Mouse (Mus musculus) right cerebral cortex, postnatal 10 days (tissue): ENCODE results near the gene Vrk2.

Experiments
- DNase-seq, 2 experiments: peaks; one replicate each; pipeline ENCODE4 v3.0.0; 2021; ENCODE audit warnings: low spot score in 2 of 2

Gene Vrk2

DNA sequence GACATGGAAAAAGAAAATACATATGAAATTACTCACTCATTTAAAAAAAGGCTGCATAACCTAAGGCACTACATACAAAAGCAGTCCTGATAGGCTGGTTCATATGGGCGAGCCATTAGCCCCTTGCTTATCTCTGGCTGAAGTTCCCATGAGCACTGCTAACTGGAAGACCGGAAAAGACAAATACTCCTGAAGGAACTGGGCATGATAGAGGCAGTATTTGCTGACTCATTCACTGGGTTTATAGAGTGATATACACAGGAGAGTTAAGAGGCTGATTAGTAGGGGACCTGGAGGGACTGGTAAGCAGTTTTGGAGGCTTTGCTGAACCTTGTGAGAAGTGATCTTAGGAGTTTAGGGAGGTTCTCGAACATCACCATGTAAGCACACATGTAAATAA lies 42.2 kb downstream of the Vrk2 start:
- DNase-seq: no peak

DNA sequence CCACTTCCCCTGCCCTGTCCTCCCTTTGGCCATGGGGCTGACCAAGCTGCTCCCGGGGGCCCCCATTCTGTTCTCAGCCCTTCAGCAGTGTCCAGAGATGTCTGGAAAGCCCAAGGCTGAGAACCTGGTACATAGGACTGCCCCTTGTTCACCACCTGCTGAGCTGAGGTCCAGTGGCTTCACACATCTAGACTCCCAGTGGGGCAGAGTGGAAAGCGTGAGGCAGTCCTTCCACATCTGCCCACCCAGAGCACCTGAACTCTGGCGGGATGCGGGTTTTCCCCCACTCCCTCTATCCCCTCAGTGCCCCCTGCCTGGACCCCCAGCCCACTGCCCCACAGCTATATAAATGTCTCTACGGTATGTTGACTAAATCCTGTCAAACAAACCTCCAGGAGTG lies 56.0 kb downstream of the Vrk2 start:
- DNase-seq: no peak

GRCm38 (mm10) chr11:26533828-26534119 lies 60.0 kb downstream of the Vrk2 start:
- no peak for DNase-seq

DNA sequence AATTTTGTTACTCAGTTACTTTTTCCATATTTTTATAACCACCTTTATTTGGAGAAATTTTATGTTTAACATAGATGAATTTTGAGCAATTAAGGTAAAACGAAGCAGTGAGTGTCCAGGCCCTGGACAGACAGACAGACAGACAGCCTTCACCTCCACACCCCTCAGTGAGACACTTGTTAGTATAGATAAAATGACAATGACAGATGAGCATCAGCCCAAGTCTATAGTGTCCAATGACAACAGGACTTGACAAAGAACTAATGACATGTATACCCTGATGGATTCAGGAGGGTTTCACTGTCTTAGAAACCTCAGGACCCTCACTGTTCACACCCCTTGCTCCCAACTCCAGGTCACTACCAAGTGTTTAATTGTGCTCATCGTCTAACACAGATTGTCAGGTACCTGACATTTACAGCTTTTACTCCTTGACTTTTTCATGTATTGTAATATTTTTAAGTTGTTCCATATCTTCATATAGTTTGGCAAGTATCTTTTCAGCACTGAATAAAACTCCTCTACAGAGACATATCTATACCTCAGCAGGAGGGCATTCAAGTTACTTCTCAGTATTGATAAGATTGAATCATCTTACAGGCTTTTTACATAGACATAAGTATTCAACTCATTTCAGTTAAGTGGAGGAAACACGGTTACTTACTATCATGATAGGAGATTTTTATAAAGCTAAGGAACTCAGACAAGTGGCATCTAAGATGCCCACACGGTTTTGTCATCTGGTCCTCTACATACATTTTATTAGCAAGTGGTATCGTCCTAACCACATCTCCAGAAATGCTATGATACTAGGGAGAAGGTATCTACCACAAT lies 60.6 kb downstream of the Vrk2 start:
- DNase-seq: no peak

DNA sequence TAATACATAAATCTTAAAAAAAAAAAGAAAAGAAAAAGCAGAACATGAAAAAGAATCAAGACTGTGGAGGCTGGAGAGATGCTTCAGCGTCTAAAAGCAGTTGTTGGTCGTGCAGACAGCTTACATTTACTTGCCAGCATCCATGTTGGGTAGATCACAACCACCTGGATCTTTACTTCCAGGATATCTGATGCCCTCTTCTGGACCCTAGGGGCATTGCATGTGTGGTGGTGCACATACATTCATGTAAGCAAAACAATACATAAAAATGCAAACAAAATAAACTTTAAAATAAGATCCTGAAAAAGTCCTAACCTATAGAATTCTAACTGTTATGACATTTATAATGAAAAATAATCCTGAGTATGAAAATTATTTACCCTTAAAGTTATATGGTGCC lies 66.9 kb downstream of the Vrk2 start:
- DNase-seq: no peak

DNA sequence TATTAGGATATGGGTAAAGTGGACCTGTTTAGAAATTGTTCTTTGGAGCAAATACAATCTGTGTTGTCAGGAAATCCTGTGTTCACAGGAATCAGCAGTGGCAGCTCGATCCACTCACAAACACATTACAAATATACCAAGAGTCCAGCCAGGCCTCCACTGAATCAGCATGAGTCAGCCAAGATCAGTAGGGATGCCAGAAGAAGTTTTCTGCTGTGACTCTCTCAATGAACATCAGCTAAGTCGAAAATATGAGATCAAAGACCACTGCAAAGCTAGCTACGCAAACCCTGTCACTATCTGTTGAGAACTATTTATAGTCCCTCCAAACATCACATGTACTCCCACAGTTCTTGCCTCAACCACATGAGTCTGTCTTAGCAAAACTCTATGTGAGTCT lies 74.8 kb downstream of the Vrk2 start:
- DNase-seq: no peak

GRCm38 (mm10) chr11:26516086-26516485 lies 77.7 kb downstream of the Vrk2 start:
- DNase-seq: no peak

GRCm38 (mm10) chr11:26513683-26514082 lies 80.1 kb downstream of the Vrk2 start:
- DNase-seq: no peak

- DNase-seq: no peak
These were observed 97.8 kb downstream of the Vrk2 start for GRCm38 (mm10) chr11:26495951-26496350.

DNA sequence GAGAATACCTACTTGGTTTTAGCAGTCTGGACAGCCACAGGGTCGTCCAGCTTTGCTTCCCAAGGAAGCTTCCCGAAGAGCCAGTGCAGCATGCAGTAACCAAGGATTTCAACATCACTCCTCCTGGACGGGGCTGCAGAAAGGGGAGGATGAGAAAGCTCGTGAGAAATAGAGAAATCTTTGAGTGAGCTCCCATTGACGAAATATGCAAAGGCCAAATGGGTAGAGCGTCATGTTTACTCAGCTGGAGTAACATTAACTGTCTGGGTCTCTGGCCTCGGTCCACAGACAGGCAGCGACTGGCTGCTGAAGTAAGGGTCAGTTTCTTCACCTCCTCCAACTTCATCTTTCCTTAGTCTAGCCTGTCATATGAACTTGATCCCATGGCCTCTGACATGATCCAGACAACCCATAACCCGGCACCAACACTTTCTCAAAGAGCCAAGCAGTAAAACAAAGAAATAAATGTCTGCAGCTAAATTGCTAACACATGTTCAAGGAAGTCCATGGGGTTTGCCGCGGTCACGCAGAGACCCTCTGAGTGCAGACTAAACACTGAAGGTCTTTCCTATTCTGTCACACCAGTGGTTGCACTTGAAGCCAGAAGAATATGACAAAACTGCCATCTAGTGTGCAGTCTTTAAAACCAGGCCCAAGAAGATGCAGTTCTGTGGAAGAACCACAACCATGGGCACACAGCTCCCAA lies 103.9 kb downstream of the Vrk2 start:
- peak; percentile 62 to 76 for DNase-seq

DNA sequence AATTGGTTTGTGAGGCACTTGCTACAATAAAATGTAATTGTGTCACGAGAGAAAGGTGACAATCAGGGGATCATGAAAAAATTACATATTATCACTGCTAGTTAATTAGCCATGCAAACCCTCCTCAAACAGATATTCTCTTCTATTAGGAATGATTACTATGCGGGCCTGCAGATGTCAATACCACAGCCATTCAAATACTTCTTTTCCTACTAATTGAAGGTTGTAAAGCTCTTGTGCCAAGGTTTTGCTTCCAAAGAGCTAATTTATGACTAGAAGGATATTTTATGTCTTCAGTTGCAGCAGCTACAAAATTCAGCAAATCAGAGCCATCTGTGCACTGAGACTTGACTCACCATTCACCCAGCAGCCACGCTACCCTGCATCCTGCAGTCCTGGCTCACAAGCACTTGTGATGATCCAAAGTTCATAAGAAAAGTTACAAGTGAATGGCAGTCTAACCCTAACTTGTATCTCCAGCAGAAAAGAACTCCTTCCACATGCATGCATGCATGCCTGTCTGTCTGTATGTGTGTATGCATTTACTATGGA lies 112.0 kb downstream of the Vrk2 start:
- peak in 1 of 2 experiments; percentile 28 for DNase-seq

GRCm38 (mm10) chr11:26477037-26477739 lies 116.6 kb downstream of the Vrk2 start:
- DNase-seq: no peak

DNA sequence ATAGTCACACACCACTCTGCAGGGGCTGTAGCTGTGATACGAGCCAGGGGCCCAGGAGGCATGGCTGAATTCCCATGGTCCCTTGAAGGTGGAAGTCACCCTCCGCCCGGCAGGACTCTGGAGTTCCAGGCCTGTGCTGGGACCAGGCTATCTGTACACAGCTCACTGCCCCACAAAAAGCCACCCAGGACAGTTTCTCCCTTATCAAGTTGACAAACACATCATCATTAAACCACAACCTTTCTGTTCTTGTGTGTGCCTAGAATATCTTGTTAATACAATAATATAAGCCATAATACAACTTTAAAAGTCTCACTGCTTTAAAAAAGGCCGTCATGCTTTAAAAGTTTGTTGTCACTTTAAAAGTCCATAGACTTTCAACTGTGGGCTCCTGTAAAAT lies 139.7 kb downstream of the Vrk2 start:
- no peak for DNase-seq

DNA sequence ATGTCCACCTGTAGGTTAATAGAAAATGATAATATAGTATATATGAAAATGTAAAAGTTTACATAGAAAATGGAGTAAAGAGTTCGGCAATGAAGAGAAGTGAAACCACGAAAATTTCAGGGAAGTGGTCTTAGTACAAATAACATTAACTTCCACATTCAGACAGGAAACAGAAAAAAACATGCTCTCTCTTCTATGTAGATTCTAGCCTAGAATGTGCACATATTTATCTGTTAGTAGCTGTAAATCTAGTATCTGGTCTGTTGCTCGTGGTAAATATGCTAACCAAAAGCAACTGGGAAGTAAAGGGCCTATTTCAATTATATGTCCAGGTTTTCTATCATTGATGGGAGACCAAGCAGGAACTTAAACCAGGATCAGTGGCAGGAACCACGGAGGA lies 141.1 kb downstream of the Vrk2 start:
- no peak for DNase-seq

DNA sequence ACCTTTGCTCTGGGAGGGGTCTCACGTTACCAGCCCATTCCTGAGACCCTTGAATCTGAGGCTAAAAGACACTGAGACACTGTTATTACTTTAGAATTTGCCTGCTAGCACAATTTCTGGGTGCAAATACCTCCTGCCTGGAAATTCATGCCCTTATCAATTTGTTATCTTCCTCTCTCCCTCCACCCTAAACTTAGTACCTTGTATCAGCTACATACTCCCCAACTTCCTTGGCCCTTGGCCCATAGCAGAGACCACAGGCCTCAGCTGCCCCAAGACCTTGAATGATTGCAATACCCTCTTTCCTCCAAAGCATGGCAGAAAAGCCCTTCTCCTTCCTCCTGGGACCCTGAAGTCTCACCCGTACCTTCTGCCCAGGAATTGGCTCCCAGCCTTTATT lies 142.6 kb downstream of the Vrk2 start:
- DNase-seq: no peak

DNA sequence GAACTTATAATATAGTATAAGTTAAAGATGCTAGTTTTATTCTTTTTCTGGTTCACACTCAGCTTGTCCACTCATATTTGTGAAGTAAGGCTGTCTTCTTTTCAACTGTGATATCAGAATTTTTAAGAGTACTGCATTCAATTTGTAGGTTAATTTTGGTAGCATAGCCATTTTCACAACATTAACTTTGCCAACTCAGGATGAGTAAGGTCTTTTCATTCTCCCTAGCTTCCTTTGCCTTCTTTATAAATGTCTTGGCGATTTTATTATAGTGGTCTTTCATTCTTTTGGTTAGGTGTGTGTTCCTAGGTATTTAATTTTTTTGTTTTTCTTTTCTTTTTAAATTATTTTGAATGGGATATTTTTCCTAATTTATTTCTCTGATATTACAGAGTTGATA lies 143.2 kb downstream of the Vrk2 start:
- no peak for DNase-seq

GRCm38 (mm10) chr11:26449789-26450188 lies 144.0 kb downstream of the Vrk2 start:
- no peak for DNase-seq

DNA sequence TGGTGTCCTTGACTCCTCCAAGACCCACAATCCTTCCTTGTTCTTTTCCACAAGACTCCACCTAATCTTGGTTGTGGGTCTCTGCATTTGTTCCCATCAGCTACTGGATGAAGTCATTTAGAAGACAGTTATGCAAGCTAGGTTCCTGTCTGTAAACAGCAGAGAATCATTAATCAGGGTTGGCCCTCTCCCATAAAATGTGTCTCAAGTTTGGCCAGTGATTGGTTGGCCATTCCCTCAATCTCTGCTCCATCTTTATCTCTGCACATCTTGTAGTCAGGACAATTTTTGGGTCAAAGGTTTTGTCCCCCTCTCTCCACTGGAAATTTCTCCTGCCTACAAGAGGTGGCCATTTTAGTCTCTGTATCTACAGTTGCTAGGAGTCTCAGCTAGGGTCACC lies 149.4 kb downstream of the Vrk2 start:
- no peak for DNase-seq

DNA sequence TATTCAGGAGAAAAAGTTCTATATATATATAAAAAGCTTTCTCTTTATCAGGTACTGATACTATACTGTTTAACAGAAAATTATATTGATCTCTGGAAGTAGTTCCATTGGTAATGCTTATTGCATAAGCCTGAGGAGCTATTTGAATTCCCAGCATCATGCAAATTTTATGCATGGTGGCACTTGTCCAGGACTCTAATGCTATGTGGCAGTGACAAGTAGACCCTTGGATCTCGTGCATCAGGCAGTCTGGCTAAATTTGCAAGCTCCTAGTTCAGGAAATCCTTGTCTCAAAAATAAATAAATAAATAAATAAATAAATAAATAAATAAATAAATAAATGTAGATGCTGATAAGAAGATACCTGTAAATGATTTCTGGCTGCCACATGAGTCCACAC lies 152.7 kb downstream of the Vrk2 start:
- DNase-seq: no peak

DNA sequence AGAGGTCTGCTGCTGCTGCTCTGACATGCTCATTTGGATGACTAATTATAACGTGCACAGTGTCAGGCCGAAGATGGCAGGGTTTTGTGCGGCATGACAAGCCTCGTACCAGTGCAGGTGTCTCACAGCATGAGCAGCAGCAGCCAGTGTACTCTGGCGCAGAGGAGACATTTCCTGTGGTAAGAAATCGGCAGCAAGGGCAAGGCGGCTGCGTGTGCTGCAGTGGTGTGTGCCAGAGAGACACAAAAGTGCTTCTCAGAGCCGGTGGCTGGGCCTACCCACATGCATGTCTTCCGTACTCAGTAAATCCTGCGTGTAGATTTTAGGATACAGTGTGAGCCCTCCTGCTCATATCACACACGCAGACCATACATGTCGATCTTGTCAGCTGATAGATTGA lies 156.0 kb downstream of the Vrk2 start:
- peak; percentile 33 to 38 for DNase-seq

DNA sequence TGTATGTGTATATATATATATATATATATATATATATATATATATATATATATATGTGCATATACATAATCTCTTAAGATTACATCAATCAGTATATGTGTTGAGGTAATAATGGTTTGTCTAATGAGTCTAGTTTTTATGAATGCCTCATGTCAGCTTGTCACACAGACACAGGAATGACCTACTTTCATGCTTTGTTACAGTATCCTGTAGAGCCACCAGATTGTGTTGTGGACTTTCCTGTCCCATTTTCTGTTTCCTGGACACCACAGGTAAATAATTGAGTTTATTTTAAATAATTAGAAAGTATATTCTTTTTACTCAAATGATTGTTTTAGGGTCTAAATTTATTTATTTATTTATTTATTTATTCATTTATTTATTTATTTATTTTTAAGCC lies 159.6 kb downstream of the Vrk2 start:
- DNase-seq: no peak

DNA sequence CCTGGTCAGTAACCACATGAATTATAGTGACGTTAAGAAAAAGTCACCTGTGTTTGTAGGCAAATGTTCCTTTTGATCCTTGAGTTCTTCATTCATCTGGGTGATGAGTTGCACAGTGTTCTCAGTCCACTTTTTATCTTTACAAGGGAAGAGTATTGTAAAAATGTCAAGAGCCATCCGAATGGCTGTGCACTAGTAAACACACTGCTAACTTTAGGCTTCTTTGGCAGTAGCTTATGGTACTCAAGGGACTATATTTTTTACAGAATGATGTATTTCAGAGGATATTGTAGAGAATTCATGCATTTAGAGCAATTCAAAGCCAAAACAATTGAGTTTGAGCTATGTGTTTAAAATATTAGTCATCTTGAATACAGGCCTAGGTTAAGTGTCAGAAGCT lies 172.3 kb downstream of the Vrk2 start:
- no peak for DNase-seq
